22 mouse cellular contexts compared by ENCODE assay signal in the genomic region with DNA sequence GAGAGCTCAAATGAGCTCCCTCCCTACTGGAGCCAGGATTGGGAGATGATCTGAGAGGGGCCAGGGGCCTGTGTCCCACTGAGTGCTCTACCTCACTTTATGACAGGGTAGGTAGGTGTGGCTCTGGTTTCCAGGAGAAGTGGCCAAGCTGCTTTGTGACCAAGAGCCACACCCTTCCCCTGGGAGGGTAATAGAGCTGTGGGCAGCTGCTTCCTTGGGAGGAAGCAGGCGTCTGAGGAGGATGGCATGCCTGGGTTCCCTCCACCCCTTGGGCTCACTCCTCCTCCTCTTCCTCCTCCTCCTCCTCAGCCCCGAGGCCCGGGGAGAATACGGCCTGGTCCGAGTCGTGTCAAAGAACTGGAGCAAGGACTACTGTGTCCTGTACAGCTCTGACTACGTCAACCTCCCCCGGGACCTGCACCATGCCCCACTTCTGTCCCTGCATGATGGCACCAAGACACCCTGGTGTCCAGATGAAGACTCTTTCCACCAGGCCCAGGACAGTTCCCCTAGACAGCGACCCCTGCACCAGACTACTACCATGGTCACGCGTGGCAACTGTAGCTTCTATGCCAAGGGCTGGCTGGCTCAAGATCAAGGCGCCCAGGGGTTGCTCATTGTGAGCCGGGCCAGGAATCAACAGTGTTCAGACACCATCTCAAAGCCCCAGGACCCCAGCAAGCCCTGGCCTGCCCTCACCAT. TPM values are rescaled to one million over a fixed set of nuclear protein-coding genes. Genes with fewer than 3 reads are reported as not detected.
"Had no signal": no experiment of that assay in that cellular context is flagged by ENCODE, and none has a peak within 500 bp of the region (broad histone marks: within the 10 kb centered on the region; RNA-seq: fewer than 3 reads in every experiment).

A gene (plus strand): TSS at position 193 of the 702 bp plus-strand sequence.

- H3K4me1 ChIP-seq: limb, embryonic 12.5 days; liver, embryonic 13.5 days; lung, embryonic 15.5 days; neural tube, embryonic 15.5 days had no signal

- H3K9me3 ChIP-seq: limb, embryonic 12.5 days; liver, embryonic 13.5 days; lung, embryonic 15.5 days; neural tube, embryonic 15.5 days had no signal

- H3K4me3 ChIP-seq: left cerebral cortex, adult 2 months; limb, embryonic 12.5 days; liver, embryonic 13.5 days; lung, embryonic 15.5 days; neural tube, embryonic 15.5 days had no signal

- ATAC-seq: liver, postnatal 0 days; midbrain, embryonic 16.5 days had no signal

- H3K36me3 ChIP-seq: limb, embryonic 12.5 days; liver, embryonic 13.5 days; lung, embryonic 15.5 days; neural tube, embryonic 15.5 days had no signal

- DNase-seq: kidney, adult 8-10 months; kidney, postnatal 25 days; liver; liver, embryonic 13.5 days; liver, postnatal 0 days; lung, postnatal 36 days; right cerebral cortex, adult 18-20 months; right cerebral cortex, postnatal 25 days; thymus, postnatal 36 days had no signal

- H3K27ac ChIP-seq: left cerebral cortex, adult 2 months; limb, embryonic 12.5 days; liver, embryonic 13.5 days; lung, embryonic 15.5 days; neural tube, embryonic 15.5 days had no signal

- H3K27me3 ChIP-seq: liver, embryonic 13.5 days; lung, embryonic 15.5 days; neural tube, embryonic 15.5 days had no signal

- H3K9ac ChIP-seq: limb, embryonic 12.5 days; liver, embryonic 13.5 days; liver, postnatal 0 days; lung, embryonic 15.5 days; neural tube, embryonic 15.5 days had no signal

- H3K4me2 ChIP-seq: limb, embryonic 12.5 days; liver, embryonic 13.5 days; lung, embryonic 15.5 days; midbrain, embryonic 11.5 days; neural tube, embryonic 15.5 days had no signal

RNA-seq across cellular contexts. Expression of the gene that starts here (rescaled TPM):
- total RNA-seq: layer of hippocampus, postnatal 25 days; left cerebral cortex, adult 2 months; left cerebral cortex, postnatal 14 days; megakaryocyte progenitor cell, adult 5-6 weeks had no signal
- polyA plus RNA-seq: kidney, embryonic 16.5 days; limb, embryonic 12.5 days; liver, embryonic 13.5 days; liver, postnatal 0 days; lung, embryonic 15.5 days; midbrain, embryonic 11.5 days; midbrain, embryonic 16.5 days; neural tube, embryonic 11.5 days; neural tube, embryonic 15.5 days; small intestine, adult 2 months; thymus, postnatal 0 days had no signal
